Comparison of ENCODE assay signal across 11 mouse cellular contexts in the genomic region with DNA sequence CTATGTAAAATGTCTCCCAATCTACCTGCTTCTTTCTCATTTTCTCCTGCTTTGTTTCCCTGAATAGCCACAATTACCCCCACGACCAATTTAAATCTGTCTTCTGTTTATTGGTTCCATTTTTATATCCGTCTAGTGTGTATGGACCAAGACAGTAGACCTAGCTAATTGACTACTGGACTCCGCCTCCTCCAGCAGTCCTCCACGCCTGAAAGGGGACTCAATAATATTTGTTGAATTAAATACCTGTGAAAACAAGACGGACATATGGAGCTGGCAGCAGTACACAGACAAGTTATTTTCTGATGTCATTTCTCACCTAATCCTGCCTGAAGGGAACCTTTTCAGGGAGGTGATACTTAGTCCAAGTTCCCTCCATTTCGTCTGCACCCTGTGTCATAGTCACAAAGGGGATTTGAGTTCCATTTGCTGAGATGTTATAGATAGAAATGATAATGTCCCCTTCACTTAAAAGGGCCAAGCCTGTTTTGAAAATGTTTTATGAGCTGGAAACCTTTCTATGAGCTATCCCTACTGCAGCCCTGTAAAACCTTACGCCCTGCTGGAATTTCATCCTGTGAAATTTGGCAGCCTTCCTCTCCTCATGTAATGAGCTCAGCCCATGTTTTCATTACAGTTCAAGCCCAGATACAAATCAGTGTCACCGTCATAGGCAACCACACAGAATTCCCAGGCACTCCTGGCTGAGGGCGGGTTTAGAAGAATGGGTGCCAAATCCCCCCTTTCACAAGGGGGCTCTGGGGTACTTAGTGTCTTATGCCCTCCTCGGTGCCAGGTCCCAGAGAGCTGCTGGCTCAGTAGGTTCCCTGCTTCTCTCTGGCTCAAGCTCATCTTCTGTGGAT.
DNase-seq lines count a peak whose midpoint lies in the region; ATAC-seq lines count a peak whose summit lies in the region.
"Had no signal": no experiment of that assay in that cellular context is flagged by ENCODE, and none has a peak within 500 bp of the region (broad histone marks: within the 10 kb centered on the region; RNA-seq: fewer than 3 reads in every experiment).

No protein-coding gene starts in this region.

- 63% methylated on average over 10 of the region's 10 CpGs for WGBS in intestine, embryonic 14.5 days
- WGBS in intestine, embryonic 15.5 days: 59% methylated on average over 10 of the region's 10 CpGs

- peaks cover 4% of the 10 kb centered on the region; the same call in 1 of the 2 replicates for H3K4me1 ChIP-seq in intestine, embryonic 14.5 days (replicated peaks; ENCODE audit: control insufficient read depth, insufficient read depth, low read length)
- peaks cover 4% of the 10 kb centered on the region; the same call in 1 of the 2 replicates for H3K4me1 ChIP-seq in intestine, embryonic 15.5 days (replicated peaks)
- H3K4me1 ChIP-seq: liver, embryonic 12.5 days had no signal

- no peaks in the 10 kb centered on the region for H3K36me3 ChIP-seq in intestine, embryonic 14.5 days (ENCODE audit: control insufficient read depth, insufficient read depth, low read length)
- no peaks in the 10 kb centered on the region for H3K36me3 ChIP-seq in intestine, embryonic 15.5 days
- H3K36me3 ChIP-seq: G1E; liver, embryonic 12.5 days had no signal

- no peak for DNase-seq in intestine, embryonic 14.5 days (ENCODE audit: low spot score)
- peak; percentile 4 for DNase-seq in 3T3-L1 (ENCODE audit: low read depth, low spot score)
- DNase-seq in fibroblast of lung, adult 2 months (ENCODE audit: low read depth): peak; percentile 55
- peak; percentile 14 for DNase-seq in heart, postnatal 4 days
- DNase-seq in spleen, postnatal 36 days (ENCODE audit: low spot score in 2 of 2): no peak
- DNase-seq: thymus, postnatal 36 days had no signal

- peak overlapping the region; percentile 40; the same call in 1 of the 2 replicates for H3K27ac ChIP-seq in intestine, embryonic 14.5 days (ENCODE audit: low read depth)
- no peak overlapping the region for H3K27ac ChIP-seq in intestine, embryonic 15.5 days
- H3K27ac ChIP-seq: liver, embryonic 12.5 days had no signal

- H3K4me2 ChIP-seq in intestine, embryonic 14.5 days (ENCODE audit: low read length): no peak overlapping the region
- H3K4me2 ChIP-seq in intestine, embryonic 15.5 days (replicated peaks): no peak overlapping the region
- H3K4me2 ChIP-seq: liver, embryonic 12.5 days had no signal

- no peak overlapping the region for H3K9ac ChIP-seq in intestine, embryonic 14.5 days (ENCODE audit: low read length)
- H3K9ac ChIP-seq in intestine, embryonic 15.5 days: no peak overlapping the region
- H3K9ac ChIP-seq: liver, embryonic 12.5 days had no signal

- H3K4me3 ChIP-seq in intestine, embryonic 14.5 days (ENCODE audit: low read depth, low read length): no peak overlapping the region
- H3K4me3 ChIP-seq in intestine, embryonic 15.5 days (replicated peaks): no peak overlapping the region
- H3K4me3 ChIP-seq: liver, embryonic 12.5 days had no signal

- no peaks in the 10 kb centered on the region for H3K27me3 ChIP-seq in intestine, embryonic 14.5 days (replicated peaks; ENCODE audit: control insufficient read depth, insufficient read depth, low read length)
- no peaks in the 10 kb centered on the region for H3K27me3 ChIP-seq in intestine, embryonic 15.5 days (replicated peaks)
- H3K27me3 ChIP-seq: liver, embryonic 12.5 days had no signal

- ATAC-seq in intestine, embryonic 14.5 days (replicated peaks; ENCODE audit: low FRiP score, low TSS enrichment, low read depth): no peak
- no peak for ATAC-seq in intestine, embryonic 15.5 days
- no peak for ATAC-seq in activated CD4-positive, CD25-positive, alpha-beta regulatory T cell, adult 4 months
- ATAC-seq in erythroid progenitor cell, adult 5-6 weeks (replicated peaks; ENCODE audit: low FRiP score, poor library complexity, severe bottlenecking): no peak
- ATAC-seq: liver, embryonic 12.5 days had no signal

- H3K9me3 ChIP-seq in intestine, embryonic 14.5 days (ENCODE audit: control insufficient read depth, low read length): no peaks in the 10 kb centered on the region
- H3K9me3 ChIP-seq in intestine, embryonic 15.5 days: no peaks in the 10 kb centered on the region
- H3K9me3 ChIP-seq: liver, embryonic 12.5 days had no signal

Comparison
In these comparisons a context has a peak if more than half of its experiments do, and no peak if none do; other contexts are left out.
1. DNase-seq: peak in 3T3-L1 (single experiment), fibroblast of lung, adult 2 months (single experiment) and heart, postnatal 4 days (single experiment); none in intestine, embryonic 14.5 days (single experiment) and spleen, postnatal 36 days (0 of 2).